Mouse (Mus musculus): ENCODE measurements at regions not wholly inside any gene's neighbourhood (a gene's known extent, or its start where the extent isn't known, plus 50 kb on each side); places are given as distances from the start of the nearest gene placed in this dataset.

DNA sequence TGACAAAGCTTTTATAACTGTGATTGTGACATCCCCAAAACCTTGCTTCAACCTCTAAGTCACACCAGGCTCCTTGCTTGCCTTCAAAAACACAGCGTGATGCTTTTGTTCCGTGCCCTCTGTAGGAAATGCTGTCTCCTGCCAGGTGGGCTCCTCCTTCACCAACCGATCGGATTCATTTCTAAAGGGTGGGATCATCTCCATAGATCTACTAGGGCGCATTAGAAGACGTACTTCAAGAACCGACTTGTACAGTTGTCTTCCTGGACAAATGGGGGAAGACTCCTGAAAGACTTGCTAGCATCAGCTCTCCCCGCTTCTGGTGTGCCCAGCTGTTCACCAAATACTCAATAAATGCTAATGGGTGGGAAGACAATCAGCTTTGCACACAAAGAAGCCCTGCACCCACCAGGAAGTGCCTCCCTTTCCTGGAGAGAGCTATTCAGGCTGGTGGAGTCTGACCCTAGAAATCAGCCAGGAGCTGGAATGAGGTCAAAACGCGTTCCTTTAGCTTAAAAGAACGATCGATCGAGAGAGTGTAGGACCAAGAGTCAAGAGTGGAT, 53.0 kb downstream of the Hoxa1 start:
- Histone ChIP-seq H3K9me3 (ENCODE audit: low read length) (no peaks in the 10 kb centered on the region), H3K9ac (no peak overlapping the region), H3K36me3 (ENCODE audit: insufficient read depth) (no peaks in the 10 kb centered on the region), H3K4me3 (ENCODE audit: low read depth, low read length) (no peak overlapping the region), H3K27me3 (ENCODE audit: insufficient read depth, low read length) (no peaks in the 10 kb centered on the region), H3K4me1 (ENCODE audit: insufficient read depth) (no peaks in the 10 kb centered on the region), H3K4me2 (ENCODE audit: low read depth) (no peak overlapping the region), H3K27ac (ENCODE audit: low read depth, low read length) (no peak overlapping the region)
- TF ChIP-seq CTCF (IDR thresholded peaks at IDR 0.05; ENCODE audit: low read depth), result no peak
- no peak for DNase-seq
- ATAC-seq, result no peak
- WGBS, result 36% methylated on average over 13 of the region's 13 CpGs

DNA sequence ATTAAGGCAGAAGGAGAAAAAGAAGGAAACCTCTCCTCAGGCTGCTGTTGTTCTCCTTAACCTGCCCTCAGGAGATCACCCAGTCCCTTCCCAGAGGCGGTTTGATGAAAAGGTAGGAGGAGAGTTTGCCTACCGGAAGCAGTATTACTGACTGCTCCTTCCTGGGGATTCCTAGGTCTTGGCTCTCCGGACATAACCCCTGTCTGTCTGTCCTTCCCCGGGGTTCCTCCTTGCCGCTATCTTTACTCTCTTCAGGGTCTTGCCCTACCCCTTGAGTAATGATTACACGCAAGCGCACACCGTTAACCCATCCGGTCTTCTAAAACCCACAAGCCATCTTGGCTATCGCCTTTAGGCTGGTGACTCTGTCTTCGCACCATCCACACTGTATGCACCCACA, 54.0 kb downstream of the Hoxa1 start:
- Histone ChIP-seq H3K4me3 (ENCODE audit: low read depth, low read length) (no peak overlapping the region), H3K4me1 (ENCODE audit: insufficient read depth) (no peaks in the 10 kb centered on the region), H3K36me3 (ENCODE audit: insufficient read depth) (no peaks in the 10 kb centered on the region), H3K9me3 (ENCODE audit: low read length) (no peaks in the 10 kb centered on the region), H3K9ac (no peak overlapping the region), H3K27ac (ENCODE audit: low read depth, low read length) (no peak overlapping the region), H3K4me2 (ENCODE audit: low read depth) (no peak overlapping the region), H3K27me3 (ENCODE audit: insufficient read depth, low read length) (no peaks in the 10 kb centered on the region)
- WGBS, result 95% methylated on average over 11 of the region's 11 CpGs
- ATAC-seq, result no peak
- DNase-seq, result no peak
- TF ChIP-seq CTCF (IDR thresholded peaks at IDR 0.05; ENCODE audit: low read depth), result no peak

DNA sequence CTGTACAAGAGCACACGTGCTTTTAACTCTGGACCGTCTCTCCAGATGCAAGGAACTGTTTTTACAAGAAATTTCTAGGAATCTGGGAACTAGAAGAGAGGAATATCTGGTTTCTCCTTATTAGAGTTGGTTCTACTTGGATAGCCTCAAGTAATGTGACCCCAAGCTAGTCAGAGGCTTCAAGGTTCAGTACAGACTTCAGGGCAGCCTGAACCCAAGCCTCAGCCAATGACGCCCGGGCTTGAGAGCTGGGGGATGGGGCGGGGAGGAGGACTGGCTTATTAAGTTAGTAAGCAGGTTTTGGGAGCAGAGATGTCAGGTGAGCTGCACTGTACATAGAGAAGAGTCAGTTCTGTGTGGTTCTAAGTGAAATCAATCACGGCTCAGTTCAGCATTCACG, 54.5 kb downstream of the Hoxa1 start:
- WGBS, result 90% methylated on average over 7 of the region's 7 CpGs
- Histone ChIP-seq H3K27me3 (ENCODE audit: insufficient read depth, low read length) (no peaks in the 10 kb centered on the region), H3K4me1 (ENCODE audit: insufficient read depth) (no peaks in the 10 kb centered on the region), H3K27ac (ENCODE audit: low read depth, low read length) (no peak overlapping the region), H3K4me2 (ENCODE audit: low read depth) (no peak overlapping the region), H3K4me3 (ENCODE audit: low read depth, low read length) (no peak overlapping the region), H3K9ac (no peak overlapping the region), H3K36me3 (ENCODE audit: insufficient read depth) (no peaks in the 10 kb centered on the region), H3K9me3 (ENCODE audit: low read length) (no peaks in the 10 kb centered on the region)
- no peak for DNase-seq
- no peak for TF ChIP-seq CTCF (IDR thresholded peaks at IDR 0.05; ENCODE audit: low read depth)
- ATAC-seq, result no peak

DNA sequence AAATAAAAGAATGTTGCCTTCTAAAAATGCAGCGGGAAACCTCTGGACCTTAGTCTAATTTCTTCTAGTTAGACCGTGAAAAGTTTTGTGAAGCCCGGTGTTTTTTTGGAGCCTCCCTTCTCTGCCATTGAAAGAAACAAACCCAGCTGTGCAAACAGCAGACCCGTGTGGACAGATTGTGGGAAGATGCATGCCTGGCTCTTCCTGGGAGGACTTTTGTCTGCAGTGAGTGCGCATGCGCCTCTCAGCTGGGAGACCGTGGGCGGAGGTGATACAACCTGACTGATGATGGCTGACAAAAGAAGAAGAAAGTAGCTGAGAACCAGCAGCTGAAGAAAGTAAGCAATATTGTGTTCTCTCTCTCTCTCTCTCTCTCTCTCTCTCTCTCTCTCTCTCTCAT, 55.4 kb downstream of the Hoxa1 start:
- DNase-seq, result no peak
- whole genome bisulfite sequencing, result 64% methylated on average over 8 of the region's 8 CpGs
- H3K4me3 ChIP-seq (ENCODE audit: low read depth, low read length), result no peak overlapping the region
- H3K4me1 ChIP-seq (ENCODE audit: insufficient read depth), result no peaks in the 10 kb centered on the region
- no peaks in the 10 kb centered on the region for H3K9me3 ChIP-seq (ENCODE audit: low read length)
- no peak for TF ChIP-seq CTCF (IDR thresholded peaks at IDR 0.05; ENCODE audit: low read depth)
- no peaks in the 10 kb centered on the region for H3K27me3 ChIP-seq (ENCODE audit: insufficient read depth, low read length)
- H3K9ac ChIP-seq, result no peak overlapping the region
- H3K27ac ChIP-seq (ENCODE audit: low read depth, low read length), result no peak overlapping the region
- no peaks in the 10 kb centered on the region for H3K36me3 ChIP-seq (ENCODE audit: insufficient read depth)
- no peak for ATAC-seq
- no peak overlapping the region for H3K4me2 ChIP-seq (ENCODE audit: low read depth)

DNA sequence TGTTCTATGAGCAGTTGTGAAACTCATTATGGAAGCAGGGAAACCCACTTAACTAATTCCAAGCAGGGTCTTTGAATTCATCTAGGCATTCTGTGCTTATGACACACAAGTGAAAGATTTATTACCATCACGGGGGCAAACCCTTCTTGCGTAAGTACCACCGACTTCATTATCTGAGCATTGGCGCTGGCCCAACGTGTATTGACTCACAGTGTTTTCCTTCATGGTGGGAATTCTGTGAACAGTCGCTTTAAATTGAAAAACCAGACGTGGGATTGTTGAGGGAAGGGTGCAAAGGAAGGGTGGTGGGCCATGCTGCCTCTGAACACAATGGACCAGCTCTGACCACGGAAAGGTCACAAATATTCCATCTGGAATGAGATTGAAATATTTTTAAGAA, 55.9 kb downstream of the Hoxa1 start:
- no peak overlapping the region for H3K4me2 ChIP-seq (ENCODE audit: low read depth)
- H3K4me3 ChIP-seq (ENCODE audit: low read depth, low read length), result no peak overlapping the region
- ATAC-seq, result no peak
- H3K27me3 ChIP-seq (ENCODE audit: insufficient read depth, low read length), result no peaks in the 10 kb centered on the region
- no peak for TF ChIP-seq CTCF (IDR thresholded peaks at IDR 0.05; ENCODE audit: low read depth)
- no peak for DNase-seq
- no peaks in the 10 kb centered on the region for H3K4me1 ChIP-seq (ENCODE audit: insufficient read depth)
- H3K27ac ChIP-seq (ENCODE audit: low read depth, low read length), result no peak overlapping the region
- H3K9ac ChIP-seq, result no peak overlapping the region
- no peaks in the 10 kb centered on the region for H3K9me3 ChIP-seq (ENCODE audit: low read length)
- no peaks in the 10 kb centered on the region for H3K36me3 ChIP-seq (ENCODE audit: insufficient read depth)
- WGBS, result 26% methylated on average over 8 of the region's 8 CpGs

DNA sequence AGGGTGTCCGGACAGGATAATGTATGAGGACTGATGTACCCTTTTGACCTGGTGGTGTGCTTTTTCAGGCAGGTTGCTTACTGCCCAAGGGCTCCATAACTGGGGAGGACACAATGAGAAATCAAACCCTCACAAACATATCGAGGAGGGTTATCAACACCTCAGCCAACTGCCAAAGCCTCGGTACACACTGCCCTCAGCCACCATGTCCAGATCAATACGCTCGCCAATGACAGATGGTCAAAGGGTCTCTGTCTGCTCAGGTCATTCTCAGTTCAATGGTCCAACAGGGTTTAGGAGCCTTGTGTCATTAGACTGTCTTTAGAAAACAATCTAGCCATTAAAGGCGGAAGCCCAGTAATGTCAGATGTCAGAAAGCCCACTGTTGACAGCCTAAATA, 56.9 kb downstream of the Hoxa1 start:
- Histone ChIP-seq H3K27me3 (ENCODE audit: insufficient read depth, low read length) (no peaks in the 10 kb centered on the region), H3K4me3 (ENCODE audit: low read depth, low read length) (no peak overlapping the region), H3K36me3 (ENCODE audit: insufficient read depth) (no peaks in the 10 kb centered on the region), H3K9me3 (ENCODE audit: low read length) (no peaks in the 10 kb centered on the region), H3K4me2 (ENCODE audit: low read depth) (no peak overlapping the region), H3K27ac (ENCODE audit: low read depth, low read length) (no peak overlapping the region), H3K4me1 (ENCODE audit: insufficient read depth) (no peaks in the 10 kb centered on the region), H3K9ac (no peak overlapping the region)
- DNase-seq (no peak), ATAC-seq (no peak)
- no peak for TF ChIP-seq CTCF (IDR thresholded peaks at IDR 0.05; ENCODE audit: low read depth)
- WGBS, result 91% methylated on average over 6 of the region's 6 CpGs

DNA sequence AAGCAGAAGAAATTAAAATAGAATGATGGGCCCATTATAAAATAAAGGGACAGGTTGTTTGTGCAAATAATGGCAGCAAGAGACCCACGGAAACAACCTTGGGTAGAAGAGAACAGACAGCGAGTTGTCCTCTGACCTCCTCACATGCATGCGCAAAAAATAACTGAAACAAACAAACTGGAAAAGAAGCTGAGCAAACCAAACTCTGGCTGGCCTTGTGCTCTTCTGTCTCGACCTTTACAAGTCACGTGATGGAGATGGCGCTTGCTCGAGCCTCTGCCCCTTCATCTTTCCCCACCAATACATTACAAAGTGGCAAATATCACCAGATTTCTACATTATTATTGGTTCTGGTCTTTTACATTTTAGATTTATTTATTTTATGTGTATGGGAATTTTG, 59.3 kb downstream of the Hoxa1 start:
- Histone ChIP-seq H3K27me3 (ENCODE audit: insufficient read depth, low read length) (no peaks in the 10 kb centered on the region), H3K4me3 (ENCODE audit: low read depth, low read length) (no peak overlapping the region), H3K9ac (no peak overlapping the region), H3K36me3 (ENCODE audit: insufficient read depth) (no peaks in the 10 kb centered on the region), H3K27ac (ENCODE audit: low read depth, low read length) (no peak overlapping the region), H3K4me1 (ENCODE audit: insufficient read depth) (no peaks in the 10 kb centered on the region), H3K9me3 (ENCODE audit: low read length) (no peaks in the 10 kb centered on the region), H3K4me2 (ENCODE audit: low read depth) (no peak overlapping the region)
- DNase-seq (no peak), ATAC-seq (no peak)
- WGBS, result 94% methylated on average over 7 of the region's 7 CpGs
- no peak for TF ChIP-seq CTCF (IDR thresholded peaks at IDR 0.05; ENCODE audit: low read depth)

DNA sequence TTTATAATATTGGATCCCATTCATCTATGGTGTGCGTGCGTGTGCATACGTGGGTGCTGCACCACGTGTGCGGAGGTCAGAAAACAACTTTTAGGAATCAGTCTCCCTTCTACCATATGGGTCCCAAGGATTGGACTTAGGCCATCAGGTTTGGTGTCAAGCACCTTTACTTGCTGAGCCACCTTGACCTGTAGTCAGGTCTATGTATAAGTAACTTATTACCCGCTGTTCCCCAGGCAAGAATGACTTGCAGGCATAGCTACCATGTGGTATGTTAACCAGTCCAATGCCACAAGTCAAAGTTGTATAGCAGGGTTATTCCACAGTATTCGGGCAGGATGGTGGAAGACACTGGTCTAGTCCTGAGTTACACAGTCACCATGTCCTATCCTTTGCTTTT, 62.5 kb downstream of the Hoxa1 start:
- no peaks in the 10 kb centered on the region for H3K4me1 ChIP-seq (ENCODE audit: insufficient read depth)
- no peaks in the 10 kb centered on the region for H3K36me3 ChIP-seq (ENCODE audit: insufficient read depth)
- WGBS, result 97% methylated on average over 7 of the region's 7 CpGs
- no peak overlapping the region for H3K9ac ChIP-seq
- H3K27ac ChIP-seq (ENCODE audit: low read depth, low read length), result no peak overlapping the region
- H3K27me3 ChIP-seq (ENCODE audit: insufficient read depth, low read length), result no peaks in the 10 kb centered on the region
- no peaks in the 10 kb centered on the region for H3K9me3 ChIP-seq (ENCODE audit: low read length)
- no peak for ATAC-seq
- no peak for TF ChIP-seq CTCF (IDR thresholded peaks at IDR 0.05; ENCODE audit: low read depth)
- DNase-seq, result no peak
- H3K4me3 ChIP-seq (ENCODE audit: low read depth, low read length), result no peak overlapping the region
- H3K4me2 ChIP-seq (ENCODE audit: low read depth), result no peak overlapping the region
